Mouse (Mus musculus): Measurements from ENCODE around the gene Tmprss9.

GRCm38 (mm10) chr10:80931153-80931671 lies 59.6 kb downstream of the Tmprss9 start:
- no peak for TF ChIP-seq POLR2A (IDR thresholded peaks at IDR 0.05; ENCODE audit: low read depth, low read length)
- TF ChIP-seq CTCF (IDR thresholded peaks at IDR 0.05; ENCODE audit: extremely low read depth, insufficient read length, insufficient replicate concordance, low read depth, low read length), result no peak
